Mouse (Mus musculus): Measurements from ENCODE around the gene Srsf7. TPM values are rescaled to one million over a fixed set of nuclear protein-coding genes. Genes with fewer than 3 reads are reported as not detected.

The Srsf7 gene
- polyA plus RNA-seq, 1 experiment = 372 TPM

DNA sequence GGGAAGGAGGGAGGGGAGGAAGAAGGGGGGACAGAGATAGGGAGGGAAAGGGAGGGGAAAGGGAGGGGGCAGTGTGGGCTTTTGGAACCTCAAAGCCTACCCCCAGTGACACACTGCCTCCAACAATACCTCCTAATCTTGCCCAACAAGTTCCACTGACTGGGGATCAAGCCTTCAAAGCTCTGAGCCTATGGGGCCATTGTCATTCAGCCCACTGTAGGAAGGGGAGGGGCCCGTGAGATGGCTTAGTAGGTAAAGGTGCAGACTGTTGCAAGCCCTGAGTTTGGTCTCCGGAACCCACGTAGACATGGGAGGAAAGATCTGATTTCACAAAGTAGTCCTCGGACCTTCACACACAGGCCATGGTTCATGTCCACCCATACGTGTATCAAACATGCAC, 55.8 kb downstream of the Srsf7 start:
- H3K36me3 ChIP-seq (ENCODE audit: control insufficient read depth, insufficient read depth, low read length, poor library complexity, severe bottlenecking) = no peaks in the 10 kb centered on the region
- H3K9me3 ChIP-seq (replicated peaks; ENCODE audit: control insufficient read depth, insufficient read depth, low read length, poor library complexity, severe bottlenecking) = no peaks in the 10 kb centered on the region
- no peak overlapping the region for H3K4me3 ChIP-seq (ENCODE audit: low read depth, low read length)

More for the DNA sequence above, 55.8 kb downstream of the Srsf7 start:
- H3K27ac ChIP-seq (ENCODE audit: insufficient read depth, low read length) = no peak overlapping the region
- H3K4me1 ChIP-seq (ENCODE audit: control insufficient read depth, insufficient read depth, low read length) = no peaks in the 10 kb centered on the region
- no peaks in the 10 kb centered on the region for H3K27me3 ChIP-seq (ENCODE audit: control insufficient read depth, insufficient read depth, low read length, poor library complexity, severe bottlenecking)
- no peak overlapping the region for H3K9ac ChIP-seq (ENCODE audit: low read depth, poor library complexity, severe bottlenecking)
- TF ChIP-seq EP300 (IDR thresholded peaks at IDR 0.05; ENCODE audit: insufficient read depth, low read depth, low read length) = peak; percentile 76; the same call in 1 of the 2 replicates
- no peak for TF ChIP-seq POLR2A (IDR thresholded peaks at IDR 0.05; ENCODE audit: insufficient read depth, low read length)

Other genes with a start within 250 kb of the Srsf7 start
- gene Hnrnpll, start 145.0 kb downstream of the Srsf7 start, polyA plus RNA-seq (2011; ENCODE audit: insufficient read depth, insufficient read length, low read depth, missing spikeins) = 73.4 and 77.4 TPM in 2 replicates
- gene Galm, start 79.8 kb downstream of the Srsf7 start, polyA plus RNA-seq (2011; ENCODE audit: insufficient read depth, insufficient read length, low read depth, missing spikeins) = 15.1 and 17.5 TPM in 2 replicates
- not detected in 2 replicates for gene Ttc39d, start 153 bp upstream of the Srsf7 start, polyA plus RNA-seq (2011; ENCODE audit: insufficient read depth, insufficient read length, low read depth, missing spikeins)
- gene Gemin6, start 17.1 kb upstream of the Srsf7 start, polyA plus RNA-seq (2011; ENCODE audit: insufficient read depth, insufficient read length, low read depth, missing spikeins) = 45.8 and 52.8 TPM in 2 replicates
- 7.5 and 8.0 TPM in 2 replicates for gene Morn2, start 82.9 kb upstream of the Srsf7 start, polyA plus RNA-seq (2011; ENCODE audit: insufficient read depth, insufficient read length, low read depth, missing spikeins)
- 19.7 and 26.4 TPM in 2 replicates for gene Dhx57, start 83.2 kb upstream of the Srsf7 start, polyA plus RNA-seq (2011; ENCODE audit: insufficient read depth, insufficient read length, low read depth, missing spikeins)
- gene Arhgef33, start 100.1 kb upstream of the Srsf7 start, polyA plus RNA-seq (2011; ENCODE audit: insufficient read depth, insufficient read length, low read depth, missing spikeins) = not detected in 2 replicates
- gene Gm10190, start 166.2 kb upstream of the Srsf7 start, polyA plus RNA-seq (2011; ENCODE audit: insufficient read depth, insufficient read length, low read depth, missing spikeins) = not detected in 2 replicates

Measured in ES-Bruce4 (cell line).